Mouse (Mus musculus): ENCODE measurements around the gene Slc9b2. TPM values are rescaled to one million over a fixed set of nuclear protein-coding genes. Genes with fewer than 3 reads are reported as not detected.

The Slc9b2 gene
- total RNA-seq, 1 experiment, result 5.2 TPM

- no peaks in the 10 kb centered on the region for H3K9me3 ChIP-seq (ENCODE audit: control insufficient read depth, insufficient read depth, low read depth, low read length)
- no peak for TF ChIP-seq ZC3H11A (IDR thresholded peaks at IDR 0.05; ENCODE audit: borderline replicate concordance, low read depth, low read length)
- no peak for TF ChIP-seq ZNF384 (IDR thresholded peaks at IDR 0.05; ENCODE audit: low read depth, low read length)
- no peak for TF ChIP-seq MAFK (IDR thresholded peaks at IDR 0.05; ENCODE audit: insufficient read depth, low read depth, low read length)
- TF ChIP-seq CHD2 (IDR thresholded peaks at IDR 0.05; ENCODE audit: low read depth, low read length), result no peak
- no peak for TF ChIP-seq HCFC1 (IDR thresholded peaks at IDR 0.05; ENCODE audit: borderline replicate concordance, insufficient read depth, low read length)
- no peak overlapping the region for H3K9ac ChIP-seq (ENCODE audit: insufficient read depth, low read depth, low read length, poor library complexity, severe bottlenecking)
- H3K4me1 ChIP-seq (ENCODE audit: control insufficient read depth in 2 of 2, insufficient read depth in 2 of 2, low read length in 2 of 2, poor library complexity in 1 of 2), result no peaks in the 10 kb centered on the region
- DNase-seq (ENCODE audit: low read depth, low spot score), result no peak
- no peaks in the 10 kb centered on the region for H3K36me3 ChIP-seq (ENCODE audit: control insufficient read depth, insufficient read depth, low read length, poor library complexity, severe bottlenecking)
- in situ Hi-C loops (cut with MboI; ENCODE audit: low sequenced_read_pairs in 2 of 2, unreplicated experiment in 2 of 2), result loop anchor here in 1 of 2 experiments (25.0 kb wide), 1 partner anchor 442 kb away; no protein-coding TSS in a partner anchor
- H3K4me3 ChIP-seq (ENCODE audit: insufficient read depth in 1 of 2, low read depth in 1 of 2, low read length in 2 of 2, poor library complexity in 1 of 2, severe bottlenecking in 1 of 2), result no peak overlapping the region
- no peak overlapping the region for H3K27ac ChIP-seq (ENCODE audit: insufficient read depth, low read depth, low read length, poor library complexity, severe bottlenecking)
These were observed 11.9 kb upstream of the Slc9b2 start for GRCm38 (mm10) chr3:135295559-135295958.

- TF ChIP-seq HCFC1 (IDR thresholded peaks at IDR 0.05; ENCODE audit: borderline replicate concordance, insufficient read depth, low read length) (no peak), CHD2 (IDR thresholded peaks at IDR 0.05; ENCODE audit: low read depth, low read length) (no peak), ZC3H11A (IDR thresholded peaks at IDR 0.05; ENCODE audit: borderline replicate concordance, low read depth, low read length) (no peak)
- DNase-seq (ENCODE audit: low read depth, low spot score), result no peak
- Histone ChIP-seq H3K36me3 (ENCODE audit: control insufficient read depth, insufficient read depth, low read length, poor library complexity, severe bottlenecking) (no peaks in the 10 kb centered on the region), H3K9me3 (ENCODE audit: control insufficient read depth, insufficient read depth, low read depth, low read length) (no peaks in the 10 kb centered on the region), H3K27ac (ENCODE audit: insufficient read depth, low read depth, low read length, poor library complexity, severe bottlenecking) (no peak overlapping the region), H3K4me1 (ENCODE audit: control insufficient read depth in 2 of 2, insufficient read depth in 2 of 2, low read length in 2 of 2, poor library complexity in 1 of 2) (no peaks in the 10 kb centered on the region), H3K9ac (ENCODE audit: insufficient read depth, low read depth, low read length, poor library complexity, severe bottlenecking) (no peak overlapping the region), H3K4me3 (ENCODE audit: insufficient read depth in 1 of 2, low read depth in 1 of 2, low read length in 2 of 2, poor library complexity in 1 of 2, severe bottlenecking in 1 of 2) (no peak overlapping the region)
- in situ Hi-C loops (cut with MboI; ENCODE audit: low sequenced_read_pairs in 2 of 2, unreplicated experiment in 2 of 2), result loop anchor here in 1 of 2 experiments (25.0 kb wide), 1 partner anchor 439 kb away; no protein-coding TSS in a partner anchor
These were observed 8.9 kb upstream of the Slc9b2 start for GRCm38 (mm10) chr3:135298560-135298959.

GRCm38 (mm10) chr3:135300081-135300480, 7.4 kb upstream of the Slc9b2 start:
- no peaks in the 10 kb centered on the region for H3K9me3 ChIP-seq (ENCODE audit: control insufficient read depth, insufficient read depth, low read depth, low read length)
- H3K4me3 ChIP-seq (ENCODE audit: insufficient read depth in 1 of 2, low read depth in 1 of 2, low read length in 2 of 2, poor library complexity in 1 of 2, severe bottlenecking in 1 of 2), result no peak overlapping the region
- in situ Hi-C loops (cut with MboI; ENCODE audit: low sequenced_read_pairs in 2 of 2, unreplicated experiment in 2 of 2), result no loop called here
- TF ChIP-seq HCFC1 (IDR thresholded peaks at IDR 0.05; ENCODE audit: borderline replicate concordance, insufficient read depth, low read length) (no peak), ZC3H11A (IDR thresholded peaks at IDR 0.05; ENCODE audit: borderline replicate concordance, low read depth, low read length) (no peak), CHD2 (IDR thresholded peaks at IDR 0.05; ENCODE audit: low read depth, low read length) (no peak), MAFK (IDR thresholded peaks at IDR 0.05; ENCODE audit: insufficient read depth, low read depth, low read length) (no peak), ZNF384 (IDR thresholded peaks at IDR 0.05; ENCODE audit: low read depth, low read length) (no peak)
- no peak overlapping the region for H3K27ac ChIP-seq (ENCODE audit: insufficient read depth, low read depth, low read length, poor library complexity, severe bottlenecking)
- no peaks in the 10 kb centered on the region for H3K4me1 ChIP-seq (ENCODE audit: control insufficient read depth in 2 of 2, insufficient read depth in 2 of 2, low read length in 2 of 2, poor library complexity in 1 of 2)
- no peak overlapping the region for H3K9ac ChIP-seq (ENCODE audit: insufficient read depth, low read depth, low read length, poor library complexity, severe bottlenecking)
- no peak for DNase-seq (ENCODE audit: low read depth, low spot score)
- H3K36me3 ChIP-seq (ENCODE audit: control insufficient read depth, insufficient read depth, low read length, poor library complexity, severe bottlenecking), result no peaks in the 10 kb centered on the region

GRCm38 (mm10) chr3:135304060-135304459, 3.4 kb upstream of the Slc9b2 start:
- Histone ChIP-seq H3K9ac (ENCODE audit: insufficient read depth, low read depth, low read length, poor library complexity, severe bottlenecking) (no peak overlapping the region), H3K9me3 (ENCODE audit: control insufficient read depth, insufficient read depth, low read depth, low read length) (no peaks in the 10 kb centered on the region), H3K4me1 (ENCODE audit: control insufficient read depth in 2 of 2, insufficient read depth in 2 of 2, low read length in 2 of 2, poor library complexity in 1 of 2) (peaks cover 0 to 9% of the 10 kb centered on the region in 2 experiments; a peak in 1 of 4 replicates), H3K36me3 (ENCODE audit: control insufficient read depth, insufficient read depth, low read length, poor library complexity, severe bottlenecking) (no peaks in the 10 kb centered on the region), H3K4me3 (ENCODE audit: insufficient read depth in 1 of 2, low read depth in 1 of 2, low read length in 2 of 2, poor library complexity in 1 of 2, severe bottlenecking in 1 of 2) (no peak overlapping the region), H3K27ac (ENCODE audit: insufficient read depth, low read depth, low read length, poor library complexity, severe bottlenecking) (no peak overlapping the region)
- TF ChIP-seq ZC3H11A (IDR thresholded peaks at IDR 0.05; ENCODE audit: borderline replicate concordance, low read depth, low read length) (no peak), HCFC1 (IDR thresholded peaks at IDR 0.05; ENCODE audit: borderline replicate concordance, insufficient read depth, low read length) (no peak), ZNF384 (IDR thresholded peaks at IDR 0.05; ENCODE audit: low read depth, low read length) (no peak), CHD2 (IDR thresholded peaks at IDR 0.05; ENCODE audit: low read depth, low read length) (no peak), MAFK (IDR thresholded peaks at IDR 0.05; ENCODE audit: insufficient read depth, low read depth, low read length) (no peak)
- in situ Hi-C loops (cut with MboI; ENCODE audit: low sequenced_read_pairs in 2 of 2, unreplicated experiment in 2 of 2), result no loop called here
- no peak for DNase-seq (ENCODE audit: low read depth, low spot score)

- in situ Hi-C loops (cut with MboI; ENCODE audit: low sequenced_read_pairs in 2 of 2, unreplicated experiment in 2 of 2), result no loop called here
- Histone ChIP-seq H3K9ac (ENCODE audit: insufficient read depth, low read depth, low read length, poor library complexity, severe bottlenecking) (no peak overlapping the region), H3K4me3 (ENCODE audit: insufficient read depth in 1 of 2, low read depth in 1 of 2, low read length in 2 of 2, poor library complexity in 1 of 2, severe bottlenecking in 1 of 2) (no peak overlapping the region), H3K4me1 (ENCODE audit: control insufficient read depth in 2 of 2, insufficient read depth in 2 of 2, low read length in 2 of 2, poor library complexity in 1 of 2) (peaks cover 0 to 9% of the 10 kb centered on the region in 2 experiments; a peak in 1 of 4 replicates), H3K9me3 (ENCODE audit: control insufficient read depth, insufficient read depth, low read depth, low read length) (no peaks in the 10 kb centered on the region), H3K36me3 (ENCODE audit: control insufficient read depth, insufficient read depth, low read length, poor library complexity, severe bottlenecking) (no peaks in the 10 kb centered on the region), H3K27ac (ENCODE audit: insufficient read depth, low read depth, low read length, poor library complexity, severe bottlenecking) (no peak overlapping the region)
- TF ChIP-seq MAFK (IDR thresholded peaks at IDR 0.05; ENCODE audit: insufficient read depth, low read depth, low read length), result no peak
- no peak for TF ChIP-seq ZC3H11A (IDR thresholded peaks at IDR 0.05; ENCODE audit: borderline replicate concordance, low read depth, low read length)
- no peak for DNase-seq (ENCODE audit: low read depth, low spot score)
These were observed 2.9 kb upstream of the Slc9b2 start for GRCm38 (mm10) chr3:135304566-135304965.
